Mouse (Mus musculus) small intestine, adult 2 months (tissue): ENCODE data around the gene Fam192a.

Experiments
- CTCF ChIP-seq: fragments of 200-500 bp; IDR thresholded peaks from 2 replicates; pipeline ENCODE4 v1.5.1; 2012; ENCODE audit warnings: low read depth, mild to moderate bottlenecking, control low read depth, inconsistent platforms, low read length, moderate library complexity, mixed read lengths; ENCODE audit not compliant: insufficient replicate concordance, insufficient read length; ENCODE audit errors: extremely low read depth
- POLR2A ChIP-seq: fragments of 200-500 bp; IDR thresholded peaks from 2 replicates; pipeline ENCODE4 v1.6.1; 2012; ENCODE audit warnings: low read depth, mild to moderate bottlenecking, control low read depth, inconsistent platforms, low read length, moderate library complexity

GRCm38 (mm10) chr8:94569419-94569818 is 32.4 kb downstream of the Fam192a start:
- TF ChIP-seq CTCF (no peak), POLR2A (no peak)
